Mouse (Mus musculus) heart, adult 2 months (tissue): ENCODE results near the gene Cyp4f39.

Source experiments
- CTCF ChIP-seq: fragments of 200-600 bp; IDR thresholded peaks from 2 replicates; pipeline ENCODE4 v1.8.1; 2022; ENCODE audit warnings: antibody characterized with exemption, mild to moderate bottlenecking, moderate library complexity
- EP300 ChIP-seq: fragments of 200-500 bp; IDR thresholded peaks from 2 replicates; pipeline ENCODE4 v1.6.1; 2011; ENCODE audit warnings: low read depth, low read length, control low read depth; ENCODE audit not compliant: insufficient read depth
- POLR2A ChIP-seq: fragments of 200-500 bp; IDR thresholded peaks from 2 replicates; pipeline ENCODE4 v1.6.1; 2011; ENCODE audit warnings: mild to moderate bottlenecking, low read depth, low read length, control low read depth; ENCODE audit not compliant: insufficient read depth

GRCm38 (mm10) chr17:32481766-32482165 is 29.2 kb downstream of the Cyp4f39 start:
- TF ChIP-seq POLR2A (no peak), CTCF (no peak), EP300 (no peak)
